Mouse (Mus musculus): ENCODE data around the gene Col4a6.

- TF ChIP-seq CTCF (IDR thresholded peaks at IDR 0.05; ENCODE audit: insufficient read depth, low read depth, low read length) = no peak
- no peak for TF ChIP-seq POLR2A (IDR thresholded peaks at IDR 0.05; ENCODE audit: insufficient read depth, low read depth, low read length)
Observed at GRCm38 (mm10) chrX:141212802-141213201, 261.1 kb downstream of the Col4a6 start.

All from olfactory bulb, adult 2 months (tissue).